Mouse (Mus musculus) MN1 (cell line): ENCODE measurements at regions not wholly inside any gene's neighbourhood (a gene's known extent, or its start where the extent isn't known, plus 50 kb on each side); places are given as distances from the start of the nearest gene placed in this dataset.

Experiments used
- DNase-seq: peaks from one replicate; pipeline ENCODE4 v3.0.0-alpha.2; 2016; ENCODE audit warnings: low spot score

DNA sequence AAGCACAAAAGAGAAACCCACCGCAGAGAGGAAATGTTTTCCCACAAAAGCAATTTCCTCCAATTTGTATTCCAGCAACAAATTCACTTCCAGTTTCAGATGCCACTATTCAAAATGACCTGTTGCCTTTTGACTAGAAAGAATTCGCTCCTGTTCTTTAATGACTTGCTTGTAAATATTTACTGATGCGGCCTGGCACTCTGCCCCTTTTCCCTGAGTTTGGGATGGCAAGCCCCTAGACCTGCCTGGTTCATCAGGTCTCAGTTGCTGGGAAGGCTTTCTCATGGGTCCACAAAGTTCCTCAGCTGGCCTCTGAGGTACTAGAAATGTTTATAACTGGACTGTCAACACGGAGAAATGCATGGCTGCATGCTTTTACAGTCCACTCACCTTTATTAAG lies 161.7 kb upstream of the Phactr1 start:
- no peak for DNase-seq

DNA sequence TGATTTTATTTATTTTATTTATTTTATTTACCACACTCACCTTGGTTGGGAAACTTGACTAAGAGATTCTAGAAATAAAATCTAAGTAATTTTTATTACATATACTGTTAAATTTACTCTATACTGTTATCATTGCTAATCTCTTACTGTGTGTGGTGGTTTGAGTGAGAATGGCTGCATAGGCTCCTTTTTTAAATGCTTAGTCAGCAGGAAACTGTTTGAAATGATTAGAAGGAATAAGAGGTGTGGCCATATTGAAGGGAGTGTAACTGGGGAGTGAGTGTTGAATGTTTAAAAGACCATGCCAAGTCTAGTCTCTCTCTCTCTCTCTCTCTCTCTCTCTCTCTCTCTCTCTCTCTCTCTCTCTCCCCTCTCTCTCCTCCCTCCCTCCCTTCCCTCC lies 157.9 kb upstream of the Phactr1 start:
- no peak for DNase-seq

DNA sequence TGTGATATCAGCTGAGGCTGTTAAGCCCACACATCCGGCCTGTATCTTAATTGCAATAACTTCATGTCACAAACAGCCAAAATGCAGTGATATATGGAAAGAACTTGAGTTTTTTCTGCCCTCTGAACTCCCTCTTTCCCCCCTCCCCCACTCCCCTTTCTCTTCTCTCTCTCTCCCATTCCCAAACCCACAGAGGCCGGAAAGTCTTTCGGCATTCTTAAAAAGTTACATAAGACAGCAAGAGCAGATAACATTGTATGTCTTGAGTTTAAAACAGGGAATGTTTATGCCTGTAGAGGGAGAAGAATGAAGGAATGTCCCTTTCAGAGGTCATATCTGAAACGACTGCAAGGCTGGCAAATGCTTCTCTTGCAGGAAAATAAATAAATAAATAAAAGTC lies 154.3 kb upstream of the Phactr1 start:
- no peak for DNase-seq

DNA sequence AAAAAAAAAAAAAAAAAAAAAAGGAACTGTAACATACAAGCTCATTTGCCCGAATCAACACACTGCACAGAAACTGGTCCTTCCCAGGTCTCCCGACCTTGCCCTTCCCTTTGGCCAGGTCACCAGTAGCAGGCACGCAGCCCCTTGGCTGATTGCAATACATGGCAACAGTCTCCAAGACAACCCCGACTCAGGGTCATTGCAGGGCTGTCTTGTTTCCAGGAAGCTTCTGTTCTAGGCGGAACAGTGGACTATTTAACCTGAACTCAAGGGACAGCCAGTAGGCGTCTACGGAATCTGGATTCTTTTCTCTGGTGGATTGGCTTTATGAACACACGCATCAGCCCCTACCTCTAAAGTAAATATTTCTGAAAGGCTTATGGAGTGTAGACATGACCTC lies 153.5 kb upstream of the Phactr1 start:
- DNase-seq = no peak

DNA sequence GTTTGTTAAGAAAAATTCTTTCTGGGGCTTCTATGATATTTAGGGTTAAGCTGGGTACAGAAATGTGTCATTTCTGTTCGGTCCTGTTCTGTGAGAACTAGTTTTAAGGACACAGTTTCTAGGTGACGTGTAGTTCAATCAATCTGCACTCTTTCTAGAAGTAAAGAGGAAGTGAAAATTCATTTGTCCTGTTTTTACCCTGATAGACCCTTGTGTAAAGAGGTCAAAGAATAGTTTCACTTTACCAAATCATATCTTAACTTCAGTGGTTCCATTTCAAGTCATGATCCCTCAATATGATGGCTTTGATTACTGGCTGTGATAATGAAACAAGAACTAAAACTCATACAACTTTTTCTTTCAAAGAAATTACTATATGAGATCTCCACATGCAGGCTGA lies 152.3 kb upstream of the Phactr1 start:
- no peak for DNase-seq

DNA sequence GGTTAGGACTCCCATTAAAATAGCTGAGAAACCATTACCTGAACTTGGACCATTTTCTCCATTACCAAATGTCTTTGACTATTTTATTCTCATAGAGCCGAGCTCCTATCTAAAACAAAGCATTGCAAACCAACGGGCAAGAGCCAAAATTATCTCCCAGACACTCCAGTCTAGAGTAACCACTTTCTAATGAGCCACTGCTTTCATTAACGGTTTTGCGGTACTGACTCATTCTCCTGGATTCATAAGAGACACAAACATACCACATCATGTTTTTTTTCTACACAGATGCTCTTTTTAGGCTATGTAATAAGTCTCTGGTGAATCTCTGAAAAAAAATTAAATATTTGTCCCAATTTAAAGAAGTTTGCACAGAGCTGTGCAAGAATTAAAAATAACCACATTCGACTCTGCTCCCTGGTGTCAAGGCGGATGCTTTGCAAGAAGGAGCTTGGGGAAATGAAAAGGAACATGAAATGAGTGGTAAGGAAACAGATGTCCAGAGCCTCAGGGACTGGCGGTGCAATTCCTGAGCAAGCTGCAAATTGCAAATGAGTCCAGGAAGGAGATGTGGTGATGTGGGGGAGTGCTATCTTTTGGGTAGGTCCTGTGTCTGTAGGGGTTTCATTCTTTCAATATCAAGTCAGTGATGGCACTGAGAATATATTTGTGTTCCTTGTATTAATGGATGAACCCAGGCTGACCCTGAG lies 143.8 kb upstream of the Phactr1 start:
- DNase-seq = no peak

DNA sequence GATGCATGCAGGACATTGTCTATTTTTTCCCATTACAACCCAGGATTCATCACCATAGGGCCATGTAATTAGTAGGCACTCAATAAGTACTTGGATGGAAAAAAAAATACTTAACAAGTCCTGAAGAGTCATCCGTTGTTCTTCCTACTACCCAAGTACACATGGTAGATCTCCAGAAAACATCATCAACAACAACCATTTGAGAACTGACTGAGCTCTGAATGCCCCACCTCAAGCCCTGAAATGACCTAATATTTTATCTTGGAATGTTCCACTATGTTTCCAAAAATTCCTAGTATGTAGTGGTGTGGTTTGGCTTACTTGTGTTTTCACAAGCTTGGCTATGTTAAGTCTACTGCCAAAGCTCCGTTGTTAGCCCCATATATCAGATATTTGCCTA lies 142.4 kb upstream of the Phactr1 start:
- no peak for DNase-seq

DNA sequence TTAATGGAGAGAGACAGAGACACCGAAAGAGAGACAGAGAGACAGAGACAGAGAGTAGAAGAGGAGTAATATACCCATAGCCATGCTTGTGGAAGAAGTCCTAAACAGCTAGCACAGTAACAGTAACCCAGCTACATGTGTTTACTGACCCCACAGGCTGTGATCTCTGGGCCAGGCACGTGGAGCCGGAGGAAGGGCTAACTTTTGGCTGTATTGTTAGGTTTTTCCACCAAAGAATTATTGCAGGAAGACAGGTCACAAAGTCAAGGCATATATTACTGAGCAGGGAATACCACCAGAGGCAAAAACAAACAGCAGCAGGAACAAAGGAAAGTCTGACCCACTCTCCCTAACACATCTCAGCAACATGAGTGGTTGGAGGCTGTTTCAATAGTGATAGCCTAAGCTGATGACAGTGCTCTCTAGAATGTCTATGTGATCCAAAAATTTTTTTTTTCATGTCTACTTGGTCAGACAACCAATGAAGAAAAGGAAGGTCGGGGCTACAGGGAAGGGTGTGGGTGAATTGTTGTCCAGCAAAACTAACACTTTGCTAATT lies 135.8 kb upstream of the Phactr1 start:
- no peak for DNase-seq

DNA sequence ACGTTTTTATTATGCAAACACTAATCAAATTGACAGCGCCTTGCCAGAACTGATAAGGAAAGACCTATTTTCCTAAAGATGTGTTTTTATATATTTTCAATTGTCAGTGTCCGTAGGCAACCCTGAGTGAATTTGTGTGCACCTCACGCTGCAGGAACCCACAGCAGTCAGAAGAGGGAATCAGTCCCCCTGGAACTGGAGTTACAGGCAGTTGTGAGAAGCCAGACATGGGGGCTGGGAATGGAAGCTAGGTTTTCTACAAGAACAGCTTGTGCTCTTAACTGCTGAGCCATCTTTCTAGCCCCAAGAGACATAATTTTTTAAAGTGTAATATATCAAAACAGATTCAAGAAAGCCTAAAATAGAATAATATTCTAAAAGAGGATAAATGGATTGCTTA lies 134.0 kb upstream of the Phactr1 start:
- no peak for DNase-seq

DNA sequence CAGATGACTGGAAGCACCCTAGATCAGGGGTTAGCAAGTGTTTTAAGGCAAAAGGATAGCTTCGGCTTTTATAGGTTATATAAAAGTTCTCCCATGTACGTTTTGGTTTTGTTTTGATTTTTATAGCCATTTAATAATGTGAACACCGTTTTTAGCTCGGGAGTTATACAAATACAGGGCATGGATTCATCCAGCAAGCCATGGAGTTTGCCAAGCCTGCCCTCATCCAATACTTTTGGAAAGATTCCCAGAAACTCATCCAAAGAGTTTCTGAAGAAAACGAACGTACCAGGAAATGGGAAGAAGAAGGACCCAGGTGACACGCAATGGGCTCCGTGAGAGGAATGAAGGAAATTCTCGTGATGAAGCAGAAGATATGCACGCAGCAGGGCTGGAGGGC lies 133.6 kb upstream of the Phactr1 start:
- no peak for DNase-seq

DNA sequence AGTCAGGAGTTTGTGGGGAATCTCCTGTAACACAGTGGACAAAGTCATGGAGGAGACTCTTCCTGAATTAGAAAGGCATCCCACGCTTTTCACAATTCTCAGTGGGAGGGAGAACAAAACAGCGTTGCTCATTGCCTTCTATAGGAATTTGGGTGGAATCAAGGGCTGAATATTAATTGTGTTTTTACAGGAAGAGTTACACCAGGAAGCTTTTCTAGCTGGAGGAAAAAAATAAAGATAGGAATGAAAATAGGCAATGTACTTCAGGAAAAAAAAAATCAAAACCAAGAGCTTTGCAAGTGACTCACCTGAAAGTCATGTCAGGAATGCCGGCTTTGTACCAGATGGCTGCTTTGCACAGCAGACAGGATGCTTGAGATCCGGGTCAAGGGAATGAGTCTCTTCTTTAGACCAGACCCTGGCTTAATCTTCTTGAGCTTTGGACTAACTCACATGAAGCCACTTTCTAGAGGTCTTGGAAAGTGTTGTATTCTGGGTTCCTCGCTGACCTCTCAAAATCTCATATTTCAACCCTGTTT lies 131.3 kb upstream of the Phactr1 start:
- no peak for DNase-seq

DNA sequence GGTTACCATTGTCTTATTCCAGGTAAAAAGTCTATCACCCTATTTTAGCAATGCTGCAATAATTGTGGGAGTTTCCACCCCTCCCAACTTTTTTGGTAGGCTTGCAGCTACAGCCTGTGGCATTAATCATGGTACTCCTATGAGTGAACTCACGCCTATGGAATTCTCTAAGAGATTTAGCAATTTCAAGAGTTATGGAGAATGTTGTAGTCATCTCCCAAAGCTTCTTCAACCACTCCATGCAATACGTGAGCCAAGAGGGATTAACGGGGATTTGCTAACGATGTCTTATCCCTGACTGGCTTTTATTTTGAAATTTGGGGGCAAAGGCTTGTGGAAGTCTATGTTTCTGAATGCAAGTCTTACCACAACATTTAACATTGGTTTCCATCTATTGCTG lies 125.5 kb upstream of the Phactr1 start:
- no peak for DNase-seq

DNA sequence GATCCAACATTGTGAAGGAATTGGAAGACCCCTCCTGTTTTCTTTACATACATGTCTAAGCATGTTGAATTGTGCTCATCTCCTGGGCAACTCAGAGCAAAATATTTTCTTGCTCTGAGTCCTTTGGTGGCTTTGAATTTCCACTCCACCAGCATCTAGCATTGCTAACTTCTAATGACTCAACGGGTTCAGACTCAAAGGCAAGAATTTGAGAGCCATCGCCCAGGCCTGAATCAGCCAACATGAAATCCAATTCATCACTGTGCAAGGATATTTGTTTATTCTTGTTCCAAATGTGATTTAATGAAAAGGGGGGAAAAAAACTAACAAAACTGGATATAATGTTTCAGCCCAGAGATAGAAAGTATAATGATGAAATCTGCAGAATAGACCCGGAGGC lies 121.9 kb upstream of the Phactr1 start:
- DNase-seq = no peak

DNA sequence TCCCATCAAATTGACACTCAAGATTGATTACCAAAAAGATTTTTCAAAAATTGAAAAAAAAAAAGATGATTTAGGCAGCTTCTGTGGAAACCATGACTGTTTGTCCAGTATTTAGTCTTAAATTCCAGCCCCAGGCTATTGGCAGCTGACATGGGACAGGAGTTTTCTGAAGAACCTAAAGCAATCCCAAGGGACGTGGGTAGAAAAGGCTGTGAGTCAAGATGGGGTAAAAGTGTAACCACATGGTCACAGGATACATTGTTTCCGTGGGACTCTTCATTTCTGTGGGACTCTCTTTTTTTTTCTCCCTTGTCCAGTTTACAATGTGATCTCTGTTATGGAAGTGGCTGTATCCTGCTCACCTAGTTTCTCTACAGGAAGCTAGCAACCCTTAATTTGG lies 119.0 kb upstream of the Phactr1 start:
- no peak for DNase-seq

DNA sequence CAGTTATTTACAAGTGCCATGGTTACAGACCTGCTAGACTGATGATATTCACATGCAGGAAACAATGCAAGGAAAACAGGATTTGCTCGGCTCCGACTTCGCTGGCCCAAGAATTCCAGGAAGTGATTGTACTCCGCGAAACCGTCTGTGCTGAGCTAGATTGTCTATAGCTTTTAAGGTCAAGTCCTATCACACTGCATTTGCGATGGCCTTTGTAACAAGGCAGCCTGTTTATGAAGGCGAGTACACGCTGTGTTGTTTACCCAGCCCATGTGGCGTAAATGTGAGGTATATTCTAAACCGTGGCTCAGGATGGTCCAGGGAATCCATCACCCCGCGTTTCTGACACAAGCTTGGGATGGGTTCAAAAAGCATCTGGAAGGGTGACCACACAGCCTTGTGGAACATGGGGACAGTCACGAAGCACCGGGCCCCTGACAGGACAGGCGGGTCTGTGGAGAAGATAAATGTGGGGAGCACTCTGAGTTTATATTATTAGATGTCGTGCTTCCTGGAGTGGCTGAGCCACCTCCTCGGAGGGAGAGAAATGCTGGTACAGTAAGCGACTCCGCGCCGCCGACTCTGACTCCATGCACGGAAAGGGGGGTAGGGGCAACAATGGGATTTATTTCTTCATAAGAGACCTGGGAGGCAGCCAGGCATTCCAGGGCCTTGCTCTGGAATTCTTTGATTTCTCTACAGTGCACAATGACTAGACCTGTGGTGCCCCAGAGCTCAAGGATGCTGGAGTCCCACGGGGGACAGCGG lies 114.9 kb upstream of the Phactr1 start:
- DNase-seq = no peak

DNA sequence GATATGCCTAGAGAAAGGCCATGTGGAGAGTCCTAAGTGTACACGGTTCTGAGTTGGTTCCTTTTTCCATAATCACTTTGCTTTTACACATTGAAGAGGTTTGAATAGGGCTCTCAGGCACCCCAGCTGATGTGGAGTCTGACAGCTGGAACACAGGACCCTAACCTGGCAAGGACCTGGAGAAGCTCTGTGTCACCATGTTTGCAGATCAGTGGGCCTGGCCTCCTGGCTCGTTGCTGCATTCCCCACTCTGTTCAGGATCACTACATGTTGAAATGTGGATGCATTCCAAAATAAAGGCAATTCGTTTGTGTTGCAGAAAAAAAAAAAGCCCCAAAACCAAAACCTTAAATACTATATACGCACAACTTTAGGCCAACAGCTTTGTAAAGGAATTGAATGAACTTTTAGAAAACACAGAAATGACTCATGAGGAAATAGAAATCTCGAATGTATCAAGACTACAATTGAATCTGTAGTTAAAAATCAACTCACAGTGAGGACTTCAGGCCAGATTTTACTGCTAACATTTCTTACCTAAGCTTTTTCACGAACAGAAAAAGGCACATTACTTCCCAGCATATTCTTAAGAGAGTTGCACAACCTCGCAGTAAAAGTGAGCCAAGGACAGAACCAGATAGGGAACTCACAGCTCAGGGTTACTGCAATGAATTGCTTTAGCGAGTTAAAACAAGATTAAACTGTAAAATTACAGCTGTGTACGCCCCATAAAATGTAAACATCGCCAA lies 109.6 kb upstream of the Phactr1 start:
- DNase-seq = no peak

DNA sequence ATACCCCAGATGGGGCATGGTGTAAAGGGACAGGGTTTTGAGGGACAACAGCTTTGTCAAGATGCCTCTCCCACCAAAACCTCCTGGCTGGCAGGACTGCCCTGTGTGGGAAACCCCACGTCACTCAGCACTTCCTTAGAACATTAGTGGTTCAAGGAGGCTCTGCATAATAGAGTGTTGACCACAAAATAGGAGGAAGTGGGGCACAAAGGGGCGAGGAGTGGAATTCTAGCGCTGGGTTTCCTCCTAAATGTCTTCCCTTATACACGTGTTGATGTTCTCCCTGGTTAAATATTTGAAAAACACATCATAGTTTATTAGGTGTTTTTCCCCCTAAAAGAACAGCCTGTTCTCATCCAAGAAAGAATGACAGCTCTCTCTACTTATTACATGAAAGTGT lies 106.2 kb upstream of the Phactr1 start:
- no peak for DNase-seq

DNA sequence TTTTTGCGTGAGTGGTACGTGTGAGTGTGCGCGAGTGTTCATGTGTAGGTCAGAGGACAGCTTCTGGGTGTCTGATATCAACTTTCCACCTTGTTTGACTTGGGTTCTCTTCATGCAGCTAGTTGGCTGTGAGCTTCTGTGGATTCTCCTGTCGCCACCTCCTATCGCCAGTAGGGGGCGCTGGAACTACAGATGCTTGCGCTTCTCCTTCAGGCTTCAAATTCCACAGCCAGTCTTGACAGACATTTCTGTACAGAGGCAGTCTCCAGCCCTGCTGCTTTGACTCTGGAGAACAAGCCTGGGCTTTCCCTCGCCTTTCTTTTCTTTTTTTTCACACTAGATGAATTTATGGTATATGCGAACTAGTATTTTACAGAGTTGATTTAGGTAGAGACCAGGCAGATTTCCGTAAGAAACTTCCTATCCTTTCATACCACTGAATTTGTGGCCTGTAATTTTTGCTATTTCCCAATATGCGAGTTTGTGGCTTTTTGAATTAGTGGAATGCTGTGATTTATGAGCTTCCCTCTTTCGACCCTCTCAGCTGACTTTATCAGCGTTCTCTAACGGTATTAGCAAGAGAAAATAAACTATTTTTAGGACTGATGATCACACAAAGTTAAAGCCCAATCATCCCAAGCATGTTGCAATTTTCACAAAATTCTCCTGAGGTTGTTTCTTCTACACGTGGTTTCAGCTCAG lies 104.5 kb upstream of the Phactr1 start:
- DNase-seq = peak; percentile 51

DNA sequence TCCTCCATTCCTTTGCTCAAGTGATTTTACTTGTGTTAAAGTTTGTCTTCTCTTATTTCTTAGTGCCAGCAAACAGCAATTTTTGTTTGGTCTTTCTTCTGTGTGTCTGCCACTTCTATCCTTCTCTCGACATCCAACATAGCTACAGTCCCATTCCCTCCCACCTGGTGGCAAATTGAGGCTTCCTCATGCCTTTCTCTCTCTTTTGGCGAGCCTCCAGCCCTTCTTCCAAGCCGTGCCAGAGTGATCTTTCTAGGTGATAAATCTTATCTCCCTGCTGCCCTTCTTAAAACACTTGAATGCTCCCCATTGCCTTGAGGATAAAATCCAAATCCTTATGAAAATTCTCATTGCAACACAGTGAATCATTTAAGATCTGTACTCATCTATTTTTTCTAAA lies 101.0 kb upstream of the Phactr1 start:
- DNase-seq = no peak

DNA sequence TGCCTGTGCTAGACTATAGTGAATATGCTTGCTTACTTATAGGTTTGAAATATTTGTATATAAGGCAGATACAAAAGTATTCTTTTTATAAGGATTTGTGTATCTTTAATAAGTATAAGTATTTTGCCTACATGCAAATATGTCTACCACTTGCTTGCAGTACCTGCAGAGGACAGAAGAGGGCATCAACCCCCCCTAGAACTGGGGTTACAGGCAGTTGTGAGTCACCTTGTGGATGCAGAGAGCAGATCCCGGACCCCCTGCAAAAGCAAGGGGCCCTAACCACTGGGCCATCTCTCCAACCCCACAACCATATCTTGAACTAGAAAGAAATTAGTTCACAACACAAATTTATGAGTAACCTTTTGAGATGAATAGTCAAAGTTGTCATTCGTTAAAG lies 91.3 kb upstream of the Phactr1 start:
- DNase-seq = no peak

DNA sequence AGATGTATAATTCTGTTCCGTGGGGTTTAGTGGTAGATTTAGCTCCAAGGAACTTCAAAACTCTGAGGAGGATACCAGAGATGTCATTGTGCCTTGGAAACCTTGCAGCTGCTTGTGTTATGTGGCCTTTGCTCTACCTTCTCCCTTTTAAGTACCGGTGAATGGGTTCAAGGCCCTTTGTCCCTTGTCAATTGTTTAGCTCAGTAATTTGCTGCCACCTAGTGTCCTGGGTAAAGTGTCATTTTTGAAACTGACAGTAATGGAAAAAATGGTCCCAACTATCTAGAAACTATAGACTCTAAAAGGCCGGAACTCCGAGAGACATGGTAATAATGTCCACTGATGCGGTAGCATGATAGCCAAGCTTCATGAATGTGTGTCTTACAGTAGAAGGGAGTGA lies 90.8 kb upstream of the Phactr1 start:
- no peak for DNase-seq

DNA sequence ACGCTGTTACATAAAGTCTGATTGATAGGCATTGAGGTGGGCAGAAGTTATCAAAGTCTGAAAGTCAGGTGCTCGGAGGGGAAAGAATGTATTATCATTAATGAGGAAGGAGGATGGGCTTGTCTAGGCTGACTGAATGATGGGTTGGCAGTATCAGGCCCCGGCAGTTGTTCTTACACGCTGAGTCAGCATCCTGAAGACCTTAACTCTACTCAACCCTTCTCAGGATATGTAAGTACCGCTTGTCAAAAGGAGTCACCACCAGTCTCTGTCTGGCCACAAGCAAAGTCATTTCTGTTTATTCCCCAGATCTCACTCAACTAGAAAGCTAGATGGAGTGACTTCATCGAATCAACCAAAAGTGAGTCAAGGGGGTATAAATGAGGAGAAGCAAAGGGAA lies 90.0 kb upstream of the Phactr1 start:
- DNase-seq = no peak
